Mouse (Mus musculus): ENCODE results near the gene Bpifb1. TPM values are rescaled to one million over a fixed set of nuclear protein-coding genes. Genes with fewer than 3 reads are reported as not detected.
"Not testable (repeated sequence)": the region's sequence is repeated elsewhere in the genome, so short reads cannot be mapped to it uniquely, and the experiment has no call there.

Gene Bpifb1
- polyA plus RNA-seq, 1 experiment from 2014 or later: not detected

- H3K4me3 ChIP-seq (ENCODE audit: low read depth, low read length): no peak overlapping the region
- H3K9ac ChIP-seq (replicated peaks; ENCODE audit: low read depth, low read length): no peak overlapping the region
- no peaks in the 10 kb centered on the region for H3K9me3 ChIP-seq (ENCODE audit: control insufficient read depth, low read length)
- H3K4me2 ChIP-seq (ENCODE audit: low read depth, low read length): no peak overlapping the region
- no peaks in the 10 kb centered on the region for H3K27me3 ChIP-seq (ENCODE audit: control insufficient read depth, insufficient read depth, low read length)
- H3K4me1 ChIP-seq (ENCODE audit: control insufficient read depth, insufficient read depth, low read length): no peaks in the 10 kb centered on the region
- 37% methylated on average over 1 of the region's 1 CpGs for WGBS
- no peak for ATAC-seq (ENCODE audit: low read depth)
- H3K27ac ChIP-seq (ENCODE audit: low read depth, low read length): no peak overlapping the region
- H3K36me3 ChIP-seq (ENCODE audit: control insufficient read depth, insufficient read depth, low read length): no peaks in the 10 kb centered on the region
Measured at GRCm38 (mm10) chr2:154173313-154173712, 17.3 kb upstream of the Bpifb1 start.

- H3K27me3 ChIP-seq (ENCODE audit: control insufficient read depth, insufficient read depth, low read length); H3K36me3 ChIP-seq (ENCODE audit: control insufficient read depth, insufficient read depth, low read length); H3K27ac ChIP-seq (ENCODE audit: low read depth, low read length); H3K4me1 ChIP-seq (ENCODE audit: control insufficient read depth, insufficient read depth, low read length); H3K4me2 ChIP-seq (ENCODE audit: low read depth, low read length); H3K4me3 ChIP-seq (ENCODE audit: low read depth, low read length); H3K9ac ChIP-seq (replicated peaks; ENCODE audit: low read depth, low read length); H3K9me3 ChIP-seq (ENCODE audit: control insufficient read depth, low read length); ATAC-seq (ENCODE audit: low read depth): not testable (repeated sequence)
- 83% methylated on average over 7 of the region's 7 CpGs for WGBS
Measured at GRCm38 (mm10) chr2:154181900-154182299, 8.7 kb upstream of the Bpifb1 start.

- not testable (repeated sequence) for H3K9ac ChIP-seq (replicated peaks; ENCODE audit: low read depth, low read length); ATAC-seq (ENCODE audit: low read depth); H3K4me3 ChIP-seq (ENCODE audit: low read depth, low read length); H3K9me3 ChIP-seq (ENCODE audit: control insufficient read depth, low read length); H3K36me3 ChIP-seq (ENCODE audit: control insufficient read depth, insufficient read depth, low read length); H3K27ac ChIP-seq (ENCODE audit: low read depth, low read length); H3K4me1 ChIP-seq (ENCODE audit: control insufficient read depth, insufficient read depth, low read length); H3K27me3 ChIP-seq (ENCODE audit: control insufficient read depth, insufficient read depth, low read length); H3K4me2 ChIP-seq (ENCODE audit: low read depth, low read length)
- WGBS: 88% methylated on average over 4 of the region's 4 CpGs
Measured at GRCm38 (mm10) chr2:154183061-154183460, 7.6 kb upstream of the Bpifb1 start.

GRCm38 (mm10) chr2:154185319-154185718, 5.3 kb upstream of the Bpifb1 start:
- ATAC-seq (ENCODE audit: low read depth): no peak
- Histone ChIP-seq H3K4me2 (ENCODE audit: low read depth, low read length) (no peak overlapping the region), H3K27me3 (ENCODE audit: control insufficient read depth, insufficient read depth, low read length) (no peaks in the 10 kb centered on the region), H3K36me3 (ENCODE audit: control insufficient read depth, insufficient read depth, low read length) (no peaks in the 10 kb centered on the region), H3K27ac (ENCODE audit: low read depth, low read length) (no peak overlapping the region), H3K4me3 (ENCODE audit: low read depth, low read length) (no peak overlapping the region), H3K4me1 (ENCODE audit: control insufficient read depth, insufficient read depth, low read length) (no peaks in the 10 kb centered on the region), H3K9ac (replicated peaks; ENCODE audit: low read depth, low read length) (no peak overlapping the region), H3K9me3 (ENCODE audit: control insufficient read depth, low read length) (no peaks in the 10 kb centered on the region)
- WGBS: 91% methylated on average over 6 of the region's 6 CpGs

DNA sequence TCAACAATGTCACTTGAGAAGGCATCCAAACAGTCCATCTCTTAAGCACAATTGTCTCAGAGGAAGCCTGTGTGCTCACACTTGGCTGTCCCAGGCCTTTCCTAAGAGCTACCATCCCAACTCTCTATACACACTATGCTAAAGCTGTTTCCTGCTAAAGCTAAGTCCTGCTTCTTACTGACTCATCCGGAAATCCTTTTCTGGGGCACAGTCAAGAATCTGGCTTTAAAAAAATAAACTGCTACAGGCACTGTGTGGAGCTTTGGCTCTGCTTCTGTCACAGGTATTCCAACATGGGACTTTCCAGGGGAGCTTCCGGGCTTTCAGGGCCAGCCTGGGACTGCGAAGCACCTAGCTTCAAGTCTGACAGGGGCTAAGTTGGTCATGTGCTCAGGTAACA, 4.9 kb upstream of the Bpifb1 start:
- Histone ChIP-seq H3K27me3 (ENCODE audit: control insufficient read depth, insufficient read depth, low read length) (no peaks in the 10 kb centered on the region), H3K9ac (replicated peaks; ENCODE audit: low read depth, low read length) (no peak overlapping the region)

DNA sequence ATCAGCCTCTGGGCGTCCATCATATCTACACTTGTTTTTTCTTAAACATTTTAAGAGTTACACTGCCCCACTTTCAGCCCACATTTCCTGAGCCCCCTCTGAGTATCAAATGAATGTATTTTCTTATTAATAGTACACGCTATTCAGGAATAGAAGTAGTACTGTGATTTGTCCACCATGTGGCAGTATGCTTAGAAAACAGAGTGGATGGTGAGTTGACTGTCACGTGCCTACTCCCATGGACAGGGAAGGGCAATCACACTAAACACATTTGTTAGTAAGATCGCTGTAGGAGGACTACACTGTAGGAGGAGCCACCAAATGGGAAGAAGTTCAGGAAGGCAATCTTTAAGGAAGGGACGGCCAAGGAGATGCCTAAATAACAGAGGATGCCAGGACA, 3.1 kb upstream of the Bpifb1 start:
- H3K27me3 ChIP-seq (ENCODE audit: control insufficient read depth, insufficient read depth, low read length): no peaks in the 10 kb centered on the region
- no peaks in the 10 kb centered on the region for H3K36me3 ChIP-seq (ENCODE audit: control insufficient read depth, insufficient read depth, low read length)
- H3K4me3 ChIP-seq (ENCODE audit: low read depth, low read length): no peak overlapping the region
- H3K4me2 ChIP-seq (ENCODE audit: low read depth, low read length): no peak overlapping the region
- H3K27ac ChIP-seq (ENCODE audit: low read depth, low read length): no peak overlapping the region
- no peaks in the 10 kb centered on the region for H3K4me1 ChIP-seq (ENCODE audit: control insufficient read depth, insufficient read depth, low read length)
- no peak overlapping the region for H3K9ac ChIP-seq (replicated peaks; ENCODE audit: low read depth, low read length)
- no peaks in the 10 kb centered on the region for H3K9me3 ChIP-seq (ENCODE audit: control insufficient read depth, low read length)
- no peak for ATAC-seq (ENCODE audit: low read depth)
- 44% methylated on average over 5 of the region's 5 CpGs for WGBS

More for the DNA sequence above, 4.9 kb upstream of the Bpifb1 start:
- no peaks in the 10 kb centered on the region for H3K9me3 ChIP-seq (ENCODE audit: control insufficient read depth, low read length)
- H3K36me3 ChIP-seq (ENCODE audit: control insufficient read depth, insufficient read depth, low read length): no peaks in the 10 kb centered on the region
- WGBS: 87% methylated on average over 3 of the region's 3 CpGs
- no peaks in the 10 kb centered on the region for H3K4me1 ChIP-seq (ENCODE audit: control insufficient read depth, insufficient read depth, low read length)
- H3K4me2 ChIP-seq (ENCODE audit: low read depth, low read length): no peak overlapping the region
- ATAC-seq (ENCODE audit: low read depth): no peak
- H3K4me3 ChIP-seq (ENCODE audit: low read depth, low read length): no peak overlapping the region
- H3K27ac ChIP-seq (ENCODE audit: low read depth, low read length): no peak overlapping the region

DNA sequence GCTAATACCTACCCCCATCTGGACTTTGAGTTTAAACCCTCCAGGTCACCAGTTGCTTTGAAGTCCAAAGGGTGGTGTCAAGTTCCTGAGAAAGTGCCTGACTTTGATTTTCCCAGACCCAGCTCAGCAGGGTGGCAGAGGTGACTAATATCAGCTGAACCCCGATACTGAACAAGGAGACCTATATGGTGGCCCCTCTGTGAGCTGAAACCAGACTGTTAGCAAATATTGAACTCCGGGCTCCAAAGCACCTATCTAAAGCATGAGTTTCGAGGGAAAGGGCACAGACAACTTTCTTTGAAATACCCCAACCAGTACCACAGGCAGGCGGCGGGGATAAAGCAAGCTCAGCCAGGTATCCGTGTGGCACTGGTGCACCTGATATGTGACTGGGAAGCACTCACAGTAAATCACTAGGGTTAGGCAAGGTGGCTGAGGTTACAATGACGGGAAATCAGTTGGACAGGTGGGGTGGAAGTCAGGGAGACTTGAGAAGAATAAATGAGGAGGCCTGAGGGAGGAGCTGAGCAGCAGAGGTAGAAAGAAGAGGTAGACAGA, 662 bp upstream of the Bpifb1 start:
- no peak overlapping the region for H3K9ac ChIP-seq (replicated peaks; ENCODE audit: low read depth, low read length)
- ATAC-seq (ENCODE audit: low read depth): no peak
- H3K9me3 ChIP-seq (ENCODE audit: control insufficient read depth, low read length): no peaks in the 10 kb centered on the region
- no peaks in the 10 kb centered on the region for H3K27me3 ChIP-seq (ENCODE audit: control insufficient read depth, insufficient read depth, low read length)
- 88% methylated on average over 7 of the region's 7 CpGs for WGBS
- H3K4me3 ChIP-seq (ENCODE audit: low read depth, low read length): no peak overlapping the region
- H3K27ac ChIP-seq (ENCODE audit: low read depth, low read length): no peak overlapping the region
- H3K4me1 ChIP-seq (ENCODE audit: control insufficient read depth, insufficient read depth, low read length): no peaks in the 10 kb centered on the region
- H3K36me3 ChIP-seq (ENCODE audit: control insufficient read depth, insufficient read depth, low read length): no peaks in the 10 kb centered on the region
- no peak overlapping the region for H3K4me2 ChIP-seq (ENCODE audit: low read depth, low read length)

GRCm38 (mm10) chr2:154192141-154192540, 1.5 kb downstream of the Bpifb1 start:
- Histone ChIP-seq H3K4me1 (ENCODE audit: control insufficient read depth, insufficient read depth, low read length) (no peaks in the 10 kb centered on the region), H3K4me3 (ENCODE audit: low read depth, low read length) (no peak overlapping the region), H3K27ac (ENCODE audit: low read depth, low read length) (no peak overlapping the region), H3K9ac (replicated peaks; ENCODE audit: low read depth, low read length) (no peak overlapping the region), H3K36me3 (ENCODE audit: control insufficient read depth, insufficient read depth, low read length) (no peaks in the 10 kb centered on the region), H3K4me2 (ENCODE audit: low read depth, low read length) (no peak overlapping the region), H3K9me3 (ENCODE audit: control insufficient read depth, low read length) (no peaks in the 10 kb centered on the region), H3K27me3 (ENCODE audit: control insufficient read depth, insufficient read depth, low read length) (no peaks in the 10 kb centered on the region)
- WGBS: 89% methylated on average over 2 of the region's 2 CpGs
- no peak for ATAC-seq (ENCODE audit: low read depth)

DNA sequence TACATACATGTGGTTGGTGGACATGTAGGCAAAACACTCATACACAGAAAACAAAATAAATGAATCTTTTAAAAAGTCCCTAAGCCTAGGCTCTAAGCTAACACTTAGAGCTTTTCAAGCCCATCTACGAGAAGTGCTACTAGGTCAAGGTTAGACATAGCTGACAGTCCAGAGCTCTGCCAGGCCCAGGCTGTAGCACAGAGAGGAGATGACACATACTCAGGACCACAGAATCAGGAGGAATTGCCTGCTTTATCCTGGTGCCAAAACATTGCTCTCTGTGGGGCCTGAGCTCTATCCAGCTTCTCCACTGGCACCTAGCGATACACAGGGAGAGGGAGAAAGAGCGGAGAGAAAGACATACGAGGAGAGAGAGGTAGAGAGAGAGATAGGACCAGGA, 2.5 kb downstream of the Bpifb1 start:
- Histone ChIP-seq H3K36me3 (ENCODE audit: control insufficient read depth, insufficient read depth, low read length) (no peaks in the 10 kb centered on the region), H3K4me2 (ENCODE audit: low read depth, low read length) (no peak overlapping the region), H3K4me3 (ENCODE audit: low read depth, low read length) (no peak overlapping the region), H3K27ac (ENCODE audit: low read depth, low read length) (no peak overlapping the region), H3K9ac (replicated peaks; ENCODE audit: low read depth, low read length) (no peak overlapping the region), H3K4me1 (ENCODE audit: control insufficient read depth, insufficient read depth, low read length) (no peaks in the 10 kb centered on the region), H3K27me3 (ENCODE audit: control insufficient read depth, insufficient read depth, low read length) (no peaks in the 10 kb centered on the region), H3K9me3 (ENCODE audit: control insufficient read depth, low read length) (no peaks in the 10 kb centered on the region)
- 90% methylated on average over 4 of the region's 4 CpGs for WGBS
- ATAC-seq (ENCODE audit: low read depth): no peak

All from neural tube, embryonic 14.5 days (tissue).